Mouse (Mus musculus): Measurements from ENCODE around the gene Fat3.

Gene Fat3

GRCm38 (mm10) chr9:16246741-16247140 is 254.3 kb downstream of the Fat3 start:
- DNase-seq (ENCODE audit: low spot score in 2 of 2) = no peak

- no peak for DNase-seq (ENCODE audit: low spot score in 2 of 2)
Observed at GRCm38 (mm10) chr9:16231575-16231974, 269.5 kb downstream of the Fat3 start.

- DNase-seq (ENCODE audit: low spot score in 2 of 2) = no peak
Observed at GRCm38 (mm10) chr9:16228919-16229318, 272.2 kb downstream of the Fat3 start.

- no peak for DNase-seq (ENCODE audit: low spot score in 2 of 2)
Observed at GRCm38 (mm10) chr9:16227398-16227797, 273.7 kb downstream of the Fat3 start.

- DNase-seq (ENCODE audit: low spot score in 2 of 2) = no peak
Observed at GRCm38 (mm10) chr9:16226545-16226944, 274.5 kb downstream of the Fat3 start.

- DNase-seq (ENCODE audit: low spot score in 2 of 2) = no peak
Observed at GRCm38 (mm10) chr9:16221885-16222284, 279.2 kb downstream of the Fat3 start.

GRCm38 (mm10) chr9:16216235-16216634 is 284.9 kb downstream of the Fat3 start:
- DNase-seq (ENCODE audit: low spot score in 2 of 2) = no peak

- peak in 1 of 2 experiments; percentile 34 for DNase-seq (ENCODE audit: low spot score in 2 of 2)
Observed at GRCm38 (mm10) chr9:16214731-16215681, 286.1 kb downstream of the Fat3 start.

- DNase-seq (ENCODE audit: low spot score in 2 of 2) = no peak
Observed at GRCm38 (mm10) chr9:16213324-16213723, 287.8 kb downstream of the Fat3 start.

- no peak for DNase-seq (ENCODE audit: low spot score in 2 of 2)
Observed at GRCm38 (mm10) chr9:16212628-16213027, 288.5 kb downstream of the Fat3 start.

GRCm38 (mm10) chr9:16212163-16212562 is 288.9 kb downstream of the Fat3 start:
- no peak for DNase-seq (ENCODE audit: low spot score in 2 of 2)

- no peak for DNase-seq (ENCODE audit: low spot score in 2 of 2)
Observed at GRCm38 (mm10) chr9:16211468-16211867, 289.6 kb downstream of the Fat3 start.

- DNase-seq (ENCODE audit: low spot score in 2 of 2) = no peak
Observed at GRCm38 (mm10) chr9:16202296-16202695, 298.8 kb downstream of the Fat3 start.

GRCm38 (mm10) chr9:16200948-16201347 is 300.1 kb downstream of the Fat3 start:
- DNase-seq (ENCODE audit: low spot score in 2 of 2) = no peak

- DNase-seq (ENCODE audit: low spot score in 2 of 2) = no peak
Observed at GRCm38 (mm10) chr9:16186461-16186860, 314.6 kb downstream of the Fat3 start.

- no peak for DNase-seq (ENCODE audit: low spot score in 2 of 2)
Observed at GRCm38 (mm10) chr9:16169238-16169637, 331.8 kb downstream of the Fat3 start.

- no peak for DNase-seq (ENCODE audit: low spot score in 2 of 2)
Observed at GRCm38 (mm10) chr9:16168051-16168450, 333.0 kb downstream of the Fat3 start.

- DNase-seq (ENCODE audit: low spot score in 2 of 2) = no peak
Observed at GRCm38 (mm10) chr9:16159366-16159765, 341.7 kb downstream of the Fat3 start.

GRCm38 (mm10) chr9:16153580-16153930 is 347.5 kb downstream of the Fat3 start:
- DNase-seq (ENCODE audit: low spot score in 2 of 2) = no peak

GRCm38 (mm10) chr9:16152756-16153579 is 348.1 kb downstream of the Fat3 start:
- DNase-seq (ENCODE audit: low spot score in 2 of 2) = no peak

GRCm38 (mm10) chr9:16150046-16150445 is 351.0 kb downstream of the Fat3 start:
- DNase-seq (ENCODE audit: low spot score in 2 of 2) = no peak

GRCm38 (mm10) chr9:16147735-16148134 is 353.4 kb downstream of the Fat3 start:
- no peak for DNase-seq (ENCODE audit: low spot score in 2 of 2)

- DNase-seq (ENCODE audit: low spot score in 2 of 2) = no peak
Observed at GRCm38 (mm10) chr9:16144684-16145083, 356.4 kb downstream of the Fat3 start.

All from urinary bladder, postnatal 4 days (tissue).